Mouse (Mus musculus) embryo, embryonic 9.5 days (tissue): ENCODE results near the gene Phf11a.
"Not testable (repeated sequence)": the region's sequence is repeated elsewhere in the genome, so short reads cannot be mapped to it uniquely, and the experiment has no call there.

ENCODE experiments used
- DNase-seq: peaks from one replicate; pipeline ENCODE4 v3.0.0-alpha.2; 2017; ENCODE audit errors: extremely low spot score

Phf11a gene

DNA sequence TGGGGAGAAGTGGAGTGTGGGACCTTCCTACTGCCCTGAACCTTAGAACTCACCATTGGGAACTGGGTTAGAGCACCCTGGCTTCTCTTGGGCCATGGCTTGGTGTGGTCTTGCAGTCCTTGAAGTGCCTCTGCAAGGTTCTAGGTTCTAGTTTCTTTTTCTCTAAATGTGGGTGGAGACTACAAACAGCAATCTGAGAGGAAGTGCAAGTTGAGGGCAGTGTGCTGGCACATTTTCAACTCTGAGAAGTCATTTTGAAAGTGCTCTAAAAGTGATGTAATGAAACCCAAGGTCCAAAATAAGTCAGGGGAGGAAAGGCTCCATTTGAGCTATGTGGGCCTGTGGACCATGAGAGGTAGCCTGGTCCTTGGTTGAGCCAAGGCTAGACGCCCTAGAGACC is at the start of gene Phf11a:
TSS of gene Phf11a (minus strand) at position 132 of the 400 bp plus-strand sequence.
- DNase-seq: not testable (repeated sequence)

DNA sequence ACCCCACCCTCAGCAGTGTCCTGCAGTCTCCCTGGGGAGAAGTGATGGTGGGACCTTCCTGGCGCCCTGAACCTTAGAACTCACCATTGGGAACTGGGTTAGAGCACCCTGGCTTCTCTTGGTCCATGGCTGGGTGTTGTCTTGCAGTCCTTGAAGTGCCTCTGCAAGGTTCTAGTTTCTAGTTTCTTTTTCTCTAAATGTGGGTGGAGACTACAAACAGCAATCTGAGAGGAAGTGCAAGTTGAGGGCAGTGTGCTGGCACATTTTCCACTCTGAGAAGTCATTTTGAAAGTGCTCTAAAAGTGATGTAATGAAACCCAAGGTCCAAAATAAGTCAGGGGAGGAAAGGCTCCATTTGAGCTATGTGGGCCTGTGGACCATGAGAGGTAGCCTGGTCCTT is 43.9 kb upstream of the Phf11a start, which contains the start of gene Phf11b:
TSS of gene Phf11b (minus strand) at position 163 of the 400 bp plus-strand sequence.
- not testable (repeated sequence) for DNase-seq

DNA sequence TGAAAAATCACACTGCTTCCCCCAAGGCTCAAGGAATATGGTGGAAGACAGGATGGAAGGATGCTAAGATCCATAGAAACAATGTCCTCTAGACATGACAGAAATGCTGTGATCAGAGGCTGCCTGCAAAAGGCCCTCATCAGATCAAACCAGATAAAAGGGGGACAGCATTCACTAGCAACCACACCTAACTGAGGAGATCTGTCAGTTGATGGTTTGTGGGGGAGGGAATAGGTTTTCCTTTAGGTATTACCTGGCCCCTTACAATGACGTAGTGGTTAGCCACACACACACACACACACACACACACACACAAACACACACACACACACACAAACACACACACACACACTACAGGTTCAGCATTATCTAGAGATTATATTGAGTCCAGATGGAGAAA is 42.2 kb upstream of the Phf11a start:
- no peak for DNase-seq

DNA sequence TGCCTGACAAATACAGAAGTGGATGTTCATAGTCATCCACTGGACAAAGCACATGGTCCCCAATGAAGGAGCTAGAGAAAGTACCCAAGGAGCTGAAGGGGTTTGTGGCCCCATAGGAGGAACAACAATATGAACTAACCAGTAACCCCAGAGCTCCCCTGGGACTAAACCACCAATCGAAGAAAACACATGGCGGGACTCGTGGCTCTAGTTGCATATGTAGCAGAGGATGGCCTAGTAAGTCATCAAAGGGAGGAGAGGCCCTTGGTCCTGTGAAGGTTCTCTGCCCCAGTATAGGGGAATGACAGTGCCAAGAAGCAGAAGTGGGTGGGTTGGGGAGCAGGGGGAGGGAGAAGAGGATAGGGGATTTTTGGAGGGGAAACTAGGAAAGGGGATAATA is 38.7 kb upstream of the Phf11a start:
- not testable (repeated sequence) for DNase-seq

DNA sequence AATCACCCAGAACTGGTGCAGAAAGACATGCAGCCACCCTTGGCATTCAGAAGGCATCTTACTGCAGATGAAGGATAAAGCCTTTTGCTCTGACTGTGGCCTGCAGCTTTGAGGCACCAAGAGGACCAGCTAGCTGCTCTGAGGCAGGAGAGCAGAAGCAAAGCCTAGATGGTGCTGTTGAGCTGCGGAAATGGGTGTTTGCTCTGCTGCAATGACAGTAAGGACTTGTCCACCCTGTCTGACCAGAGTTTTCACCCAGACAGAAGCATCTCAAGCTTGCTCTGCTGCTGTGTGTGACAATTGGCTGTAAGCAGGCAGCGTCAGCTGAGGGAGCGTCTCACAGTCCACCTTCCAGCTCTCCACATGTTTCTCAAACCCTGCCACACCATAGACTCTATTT is 33.2 kb upstream of the Phf11a start:
- peak; percentile 20 for DNase-seq

DNA sequence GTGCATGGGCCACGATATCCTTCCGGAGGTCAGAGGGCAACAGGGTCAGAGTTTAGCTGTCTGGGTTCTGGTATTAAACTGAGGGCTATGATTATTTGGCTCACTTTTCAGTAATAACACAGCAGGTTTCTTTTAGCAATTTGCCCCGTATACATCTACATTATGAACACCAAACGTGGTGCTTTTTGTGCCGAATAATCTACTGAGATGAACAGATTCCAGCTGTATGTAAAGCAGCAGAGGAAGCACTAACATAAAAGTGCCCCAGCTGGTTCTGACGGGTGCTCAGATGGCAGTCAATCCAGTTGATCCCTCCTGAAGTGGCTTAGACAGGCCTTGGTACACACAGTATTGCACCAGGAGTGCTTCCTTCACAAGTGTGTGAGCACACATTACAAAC is 22.6 kb upstream of the Phf11a start:
- not testable (repeated sequence) for DNase-seq

DNA sequence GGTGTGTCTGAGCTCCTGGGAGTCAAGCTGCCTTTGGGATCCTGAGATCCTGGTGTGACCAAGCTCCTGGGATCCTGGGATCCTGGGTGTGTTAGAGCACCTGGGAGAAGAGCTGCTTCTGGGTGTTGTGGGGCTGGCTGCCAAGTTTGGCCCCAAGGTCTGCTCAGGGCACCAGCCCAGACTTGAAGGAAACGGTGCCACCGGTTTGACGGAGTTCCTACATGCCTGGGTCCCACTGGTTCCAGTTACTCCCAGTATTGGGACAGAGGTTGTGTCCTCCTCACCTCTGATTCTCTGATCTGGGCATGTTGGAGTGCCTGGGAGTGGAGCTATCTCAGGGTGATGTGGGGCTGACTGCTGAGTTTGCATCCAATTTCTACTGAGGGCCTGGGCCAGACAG is 21.7 kb upstream of the Phf11a start:
- DNase-seq: not testable (repeated sequence)

DNA sequence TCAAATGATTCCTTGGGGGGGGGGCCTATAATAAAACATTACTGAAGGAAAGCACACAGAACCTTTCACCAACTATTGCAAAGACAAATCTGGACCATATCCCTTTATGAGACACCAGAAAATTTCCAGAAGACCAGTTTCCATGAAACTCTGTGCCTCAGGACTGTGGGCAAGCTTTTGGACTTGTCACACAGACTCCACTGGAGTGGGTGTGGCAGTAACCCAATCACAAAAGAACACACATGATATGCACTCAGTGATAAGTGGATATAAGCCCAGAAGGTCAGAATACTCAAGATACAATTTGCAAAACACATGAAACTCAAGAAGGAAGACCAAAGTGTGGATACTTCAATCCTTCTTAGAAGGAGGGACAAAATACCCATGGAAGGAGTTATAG is 5.6 kb downstream of the Phf11a start:
- DNase-seq: not testable (repeated sequence)

DNA sequence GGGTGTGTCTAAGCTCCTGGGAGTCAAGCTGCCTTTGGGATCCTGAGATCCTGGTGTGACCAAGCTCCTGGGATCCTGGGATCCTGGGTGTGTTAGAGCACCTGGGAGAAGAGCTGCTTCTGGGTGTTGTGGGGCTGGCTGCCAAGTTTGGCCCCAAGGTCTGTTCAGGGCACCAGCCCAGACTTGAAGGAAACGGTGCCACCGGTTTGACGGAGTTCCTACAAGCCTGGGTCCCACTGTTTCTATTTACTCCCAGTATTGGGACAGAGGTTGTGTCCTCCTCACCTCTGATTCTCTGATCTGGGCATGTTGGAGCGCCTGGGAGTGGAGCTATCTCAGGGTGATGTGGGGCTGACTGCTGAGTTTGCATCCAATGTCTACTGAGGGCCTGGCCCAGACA is 22.4 kb downstream of the Phf11a start:
- DNase-seq: not testable (repeated sequence)

DNA sequence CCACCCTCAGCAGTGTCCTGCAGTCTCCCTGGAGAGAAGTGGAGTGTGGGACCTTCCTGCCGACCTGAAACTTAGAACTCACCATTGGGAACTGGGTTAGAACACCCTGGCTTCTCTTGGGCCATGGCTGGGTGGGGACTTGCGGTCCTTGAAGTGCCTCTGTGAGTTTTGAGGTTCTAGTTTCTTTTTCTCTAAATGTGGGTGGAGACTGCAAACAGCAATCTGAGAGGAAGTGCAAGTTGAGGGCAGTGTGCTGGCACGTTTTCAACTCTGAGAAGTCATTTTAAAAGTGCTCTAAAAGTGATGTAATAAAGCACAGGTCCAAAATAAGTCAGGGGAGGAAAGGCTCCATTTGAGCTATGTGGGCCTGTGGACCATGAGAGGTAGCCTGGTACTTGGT is 37.3 kb downstream of the Phf11a start, which contains the start of gene Gm6904:
TSS of gene Gm6904 (minus strand) at position 161 of the 400 bp plus-strand sequence.
- DNase-seq: no peak

DNA sequence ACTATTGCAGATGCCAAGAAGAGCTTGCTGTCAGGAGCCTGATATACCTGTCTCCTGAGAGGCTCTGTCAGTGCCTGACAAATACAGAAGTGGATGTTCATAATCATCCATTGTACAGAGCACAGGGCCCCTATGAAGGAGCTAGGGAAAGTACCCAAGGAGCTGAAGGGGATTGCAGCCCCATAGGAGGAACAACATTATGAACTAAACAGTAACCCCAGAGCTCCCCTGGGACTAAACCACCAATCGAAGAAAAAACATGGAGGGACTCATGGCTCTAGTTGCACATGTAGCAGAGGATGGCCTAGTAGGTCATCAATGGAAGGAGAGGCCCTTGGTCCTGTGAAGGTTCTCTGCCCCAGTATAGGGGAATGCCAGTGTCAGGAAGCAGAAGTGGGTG is 41.5 kb downstream of the Phf11a start:
- DNase-seq: not testable (repeated sequence)

DNA sequence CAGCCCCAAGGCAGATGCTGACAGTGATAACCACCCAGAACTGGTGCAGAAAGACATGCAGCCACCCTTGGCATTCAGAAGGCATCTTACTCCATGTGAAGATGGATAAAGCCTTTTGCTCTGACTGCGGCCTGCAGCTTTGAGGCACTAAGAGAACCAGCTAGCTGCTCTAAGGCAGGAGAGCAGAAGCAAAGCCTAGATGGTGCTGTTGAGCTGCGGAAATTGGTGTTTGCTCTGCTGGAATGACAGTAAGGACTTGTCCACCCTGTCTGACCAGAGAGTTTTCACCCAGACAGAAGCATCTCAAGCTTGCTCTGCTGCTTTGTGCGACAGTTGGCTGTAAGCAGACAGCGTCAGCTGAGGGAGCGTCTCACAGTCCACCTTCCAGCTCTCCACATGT is 47.0 kb downstream of the Phf11a start:
- peak; percentile 12 for DNase-seq

DNA sequence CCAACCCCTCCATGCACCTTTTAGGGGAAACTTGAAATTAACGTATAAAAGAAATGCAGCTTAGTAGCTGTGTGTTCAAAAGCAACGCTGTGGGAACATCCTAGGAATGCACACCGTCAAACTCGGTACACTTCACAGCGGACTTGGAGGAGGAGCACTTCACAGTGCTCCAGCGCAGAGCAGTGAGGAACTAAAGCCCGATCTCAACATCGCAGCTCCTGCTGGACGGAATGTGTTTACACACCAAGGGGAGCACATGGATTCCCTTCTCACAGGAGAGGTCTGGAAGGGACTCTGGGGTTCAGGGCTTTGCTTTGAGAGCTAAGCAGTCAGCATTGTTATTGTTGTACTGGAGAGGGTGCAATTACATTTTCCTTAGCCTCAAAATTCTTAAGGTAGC is 63.7 kb downstream of the Phf11a start:
- DNase-seq: no peak

DNA sequence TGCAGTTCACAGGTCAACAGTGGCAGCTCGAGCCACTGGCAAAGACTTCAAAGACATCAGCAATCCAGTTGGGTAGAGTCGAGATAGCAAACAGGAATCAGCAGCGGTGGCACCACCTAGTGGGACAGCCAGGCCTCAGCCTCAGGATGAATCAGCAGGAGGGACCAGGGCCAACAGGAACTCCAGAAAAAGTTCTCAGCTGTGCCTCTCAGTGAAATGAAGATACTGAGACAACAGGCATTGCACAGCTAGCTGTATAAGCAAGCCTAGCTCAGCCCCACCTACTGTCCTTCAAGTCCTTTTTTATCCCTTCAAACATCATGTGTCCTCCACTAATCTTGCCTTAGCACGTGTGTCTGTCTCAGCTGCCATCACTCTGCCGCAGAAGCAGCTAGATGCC is 65.3 kb downstream of the Phf11a start:
- DNase-seq: no peak

DNA sequence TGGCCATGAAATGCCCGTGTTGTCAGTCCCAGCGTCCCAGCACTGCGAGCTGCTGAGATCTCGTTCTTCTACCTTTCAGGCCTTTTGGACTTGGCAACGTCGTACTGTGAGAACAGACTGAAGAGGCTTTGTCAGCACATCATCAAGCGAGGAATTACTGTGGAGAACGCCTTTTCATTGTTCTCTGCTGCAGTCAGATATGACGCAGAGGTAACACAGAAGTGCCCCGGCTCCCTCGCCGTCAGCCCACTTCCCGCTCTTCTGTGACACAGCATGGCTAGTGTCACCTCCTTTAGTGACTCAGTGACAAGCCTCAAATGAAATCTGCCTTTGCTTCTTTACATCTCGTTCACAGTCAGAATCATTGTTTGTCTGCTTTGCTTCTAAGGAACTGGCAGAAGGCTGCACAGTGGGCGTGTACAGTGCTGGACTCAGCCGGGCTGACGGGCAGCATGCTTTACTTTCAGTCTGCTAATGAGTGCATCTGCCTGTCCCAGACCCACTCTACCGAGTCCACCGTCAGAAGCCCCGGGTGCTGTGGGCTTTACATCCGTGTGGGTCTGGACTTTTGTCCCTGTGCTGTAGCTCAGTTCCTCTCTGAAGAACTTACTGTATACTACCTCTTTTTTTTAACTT is 66.9 kb downstream of the Phf11a start:
- no peak for DNase-seq

DNA sequence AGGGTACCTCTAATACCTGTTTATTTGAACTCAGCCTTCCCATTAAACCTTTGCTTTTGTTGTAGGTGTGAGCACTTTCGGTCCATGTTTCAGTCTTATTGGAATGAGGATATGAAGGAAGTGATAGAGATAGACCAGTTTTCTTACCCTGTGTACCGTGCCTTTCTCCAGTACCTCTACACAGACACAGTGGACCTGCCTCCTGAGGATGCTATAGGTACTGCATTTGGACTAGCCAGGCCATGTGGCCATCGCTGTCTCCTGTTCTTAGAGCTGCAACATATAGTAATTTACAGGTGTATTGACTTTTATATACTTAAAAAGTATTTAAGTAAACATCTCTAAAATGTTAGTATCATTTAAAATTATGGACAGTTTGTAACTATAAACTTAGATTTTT is 67.5 kb downstream of the Phf11a start:
- DNase-seq: no peak
